In the genomic region with DNA sequence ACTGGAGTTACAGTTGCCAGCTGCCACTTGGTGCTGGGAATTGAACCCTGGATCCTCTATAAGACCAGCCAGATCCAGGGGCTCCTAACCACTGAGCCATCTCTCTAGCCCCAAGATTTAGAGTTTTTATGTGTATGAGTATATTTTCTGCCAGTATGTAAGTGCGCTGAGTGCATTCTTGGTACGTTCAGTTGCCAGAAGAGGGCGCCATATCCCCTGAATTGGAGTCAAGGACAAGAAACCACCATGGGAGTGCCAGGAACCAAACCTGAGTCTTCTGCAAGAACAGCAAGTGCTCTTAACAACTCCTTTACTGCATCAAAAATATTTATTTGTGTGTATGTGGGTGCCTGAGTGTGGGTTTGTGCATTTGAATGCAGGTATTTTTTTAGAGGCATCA, we compare ENCODE assay signal across 10 mouse cellular contexts. TPM values are rescaled to one million over a fixed set of nuclear protein-coding genes. Genes with fewer than 3 reads are reported as not detected.
A peak's percentile ranks its signal among the peaks of the same experiment; 100 is the strongest.
DNase-seq lines count a peak whose midpoint lies in the region; ATAC-seq and TF ChIP-seq lines count a peak whose summit lies in the region.
"Had no signal": no experiment of that assay in that cellular context is flagged by ENCODE, and none has a peak within 500 bp of the region (broad histone marks: within the 10 kb centered on the region; RNA-seq: fewer than 3 reads in every experiment).

No protein-coding gene starts in this region.

- peak; percentile 15 to 41 for DNase-seq in left cerebral cortex, adult 18-20 months (ENCODE audit: low spot score in 2 of 2)
- DNase-seq in left cerebral cortex, postnatal 36 days (ENCODE audit: low spot score in 2 of 2): no peak
- peak; percentile 78 for DNase-seq in MEL-GATA-1-ER (ENCODE audit: extremely low read depth, low read depth)
- peak; percentile 77 for DNase-seq in brain, adult 2 months (ENCODE audit: low read depth, low spot score)
- peak; percentile 58 for DNase-seq in gastrocnemius, postnatal 14 days
- DNase-seq in lung, adult 2 months: peak; percentile 59
- DNase-seq in spleen, postnatal 36 days (ENCODE audit: low spot score in 2 of 2): peak; percentile 47 to 58

- peak; percentile 52 for TF ChIP-seq CTCF in lung, adult 2 months (IDR thresholded peaks at IDR 0.05; ENCODE audit: insufficient read depth, low read length)

- WGBS in lung, adult 2 months: 26% methylated on average over 3 of the region's 3 CpGs

- ATAC-seq in frontal cortex, adult (ENCODE audit: low TSS enrichment): no peak

- no peak for TF ChIP-seq POLR2A in lung, adult 2 months (IDR thresholded peaks at IDR 0.05; ENCODE audit: borderline replicate concordance, extremely low read depth, low read depth, low read length)

- no peaks in the 10 kb centered on the region for H3K4me1 ChIP-seq in lung, adult 2 months (ENCODE audit: control insufficient read depth, insufficient read depth, low read length)
- H3K4me1 ChIP-seq: neural tube, embryonic 12.5 days had no signal

- no peak overlapping the region for H3K4me3 ChIP-seq in lung, adult 2 months (replicated peaks; ENCODE audit: extremely low read depth, low read depth, low read length)
- H3K4me3 ChIP-seq: neural tube, embryonic 12.5 days had no signal

- intact Hi-C loops in left cerebral cortex, postnatal 36 days (cut with DNase I): no loop called here
- intact Hi-C loops in gastrocnemius, postnatal 14 days (cut with DNase I; ENCODE audit: low total_unique reads): no loop called here

RNA-seq across cellular contexts. Expression of gene Polr2a, which starts 29.4 kb away (rescaled TPM):
- 10 to 100 TPM; 44.2 to 46.2 TPM for total RNA-seq in left cerebral cortex, adult 18-20 months (2021)
- 10 to 100 TPM; 53.5 to 59.7 TPM for total RNA-seq in left cerebral cortex, postnatal 36 days (2021)
- 10 to 100 TPM; 36.4 to 39.1 TPM for total RNA-seq in gastrocnemius, postnatal 14 days (2021)
- polyA plus RNA-seq in lung, adult 2 months (2012; rRNA removed): 32.0 and 51.1 TPM in 2 replicates

RNA-seq across cellular contexts. Expression of gene Slc35g3, which starts 32.7 kb away (rescaled TPM):
- not detected for total RNA-seq in left cerebral cortex, adult 18-20 months (2021)
- not detected for total RNA-seq in left cerebral cortex, postnatal 36 days (2021)
- not detected for total RNA-seq in gastrocnemius, postnatal 14 days (2021)
- 1.4 and 2.3 TPM in 2 replicates for polyA plus RNA-seq in lung, adult 2 months (2012; rRNA removed)
- polyA plus RNA-seq: heart, embryonic 14.5 days; neural tube, embryonic 12.5 days had no signal

RNA-seq across cellular contexts. Expression of gene Tnfsfm13, which starts 33.2 kb away (rescaled TPM):
- 1 to 10 TPM; 1.7 to 4.1 TPM for total RNA-seq in left cerebral cortex, adult 18-20 months (2021)
- total RNA-seq in left cerebral cortex, postnatal 36 days (2021): 1 to 10 TPM; 1.7 to 3.0 TPM
- total RNA-seq in gastrocnemius, postnatal 14 days (2021): 1 to 10 TPM; 2.2 to 3.0 TPM
- 12.7 and 20.0 TPM in 2 replicates for polyA plus RNA-seq in lung, adult 2 months (2012; rRNA removed)

RNA-seq across cellular contexts. Expression of gene Tnfsf12, which starts 33.4 kb away (rescaled TPM):
- total RNA-seq in left cerebral cortex, adult 18-20 months (2021): 10 to 100 TPM; 11.5 to 12.1 TPM
- 10 to 100 TPM in 1 of 2 experiments, 1 to 10 TPM in 1; 7.2 to 12.3 TPM for total RNA-seq in left cerebral cortex, postnatal 36 days (2021)
- 10 to 100 TPM; 14.0 to 14.8 TPM for total RNA-seq in gastrocnemius, postnatal 14 days (2021)
- polyA plus RNA-seq in lung, adult 2 months (2012; rRNA removed): 84.2 and 98.8 TPM in 2 replicates

RNA-seq across cellular contexts. Expression of gene Zbtb4, which starts 36.6 kb away (rescaled TPM):
- 100 to 1,000 TPM; 146 to 156 TPM for total RNA-seq in left cerebral cortex, adult 18-20 months (2021)
- total RNA-seq in left cerebral cortex, postnatal 36 days (2021): 100 to 1,000 TPM; 122 to 127 TPM
- 10 to 100 TPM; 18.2 to 21.3 TPM for total RNA-seq in gastrocnemius, postnatal 14 days (2021)
- 104 and 106 TPM in 2 replicates for polyA plus RNA-seq in lung, adult 2 months (2012; rRNA removed)

Comparison
In these comparisons a context has a peak if more than half of its experiments do, and no peak if none do; other contexts are left out.
1. DNase-seq: peak in left cerebral cortex, adult 18-20 months (2 of 2), MEL-GATA-1-ER (single experiment), brain, adult 2 months (single experiment), gastrocnemius, postnatal 14 days (single experiment), lung, adult 2 months (single experiment) and spleen, postnatal 36 days (2 of 2); none in left cerebral cortex, postnatal 36 days (0 of 2).